Mouse (Mus musculus): ENCODE results near the gene Mon2.
"Not testable (repeated sequence)": the region's sequence is repeated elsewhere in the genome, so short reads cannot be mapped to it uniquely, and the experiment has no call there.

Gene Mon2

GRCm38 (mm10) chr10:122991053-122991452, 85.3 kb downstream of the Mon2 start:
- no peak for DNase-seq (ENCODE audit: low spot score)

GRCm38 (mm10) chr10:122990606-122991005, 85.7 kb downstream of the Mon2 start:
- no peak for DNase-seq (ENCODE audit: low spot score)

- DNase-seq (ENCODE audit: low spot score): no peak
These were observed 86.4 kb downstream of the Mon2 start for GRCm38 (mm10) chr10:122989916-122990315.

- no peak for DNase-seq (ENCODE audit: low spot score)
These were observed 87.9 kb downstream of the Mon2 start for GRCm38 (mm10) chr10:122988372-122988771.

GRCm38 (mm10) chr10:122987671-122988128, 88.6 kb downstream of the Mon2 start:
- DNase-seq (ENCODE audit: low spot score): peak; percentile 67

- peak; percentile 88 for DNase-seq (ENCODE audit: low spot score)
These were observed 89.7 kb downstream of the Mon2 start for GRCm38 (mm10) chr10:122986320-122987225.

- DNase-seq (ENCODE audit: low spot score): peak; percentile 87
These were observed 90.6 kb downstream of the Mon2 start for GRCm38 (mm10) chr10:122985515-122986319.

GRCm38 (mm10) chr10:122985252-122985514, 91.1 kb downstream of the Mon2 start:
- peak; percentile 63 for DNase-seq (ENCODE audit: low spot score)

- DNase-seq (ENCODE audit: low spot score): no peak
These were observed 91.6 kb downstream of the Mon2 start for GRCm38 (mm10) chr10:122984531-122985251.

GRCm38 (mm10) chr10:122983579-122984530, 92.5 kb downstream of the Mon2 start:
- no peak for DNase-seq (ENCODE audit: low spot score)

- no peak for DNase-seq (ENCODE audit: low spot score)
These were observed 93.3 kb downstream of the Mon2 start for GRCm38 (mm10) chr10:122982909-122983578.

GRCm38 (mm10) chr10:122980123-122980522, 96.2 kb downstream of the Mon2 start:
- DNase-seq (ENCODE audit: low spot score): no peak

GRCm38 (mm10) chr10:122979356-122979755, 96.9 kb downstream of the Mon2 start:
- DNase-seq (ENCODE audit: low spot score): no peak

GRCm38 (mm10) chr10:122976038-122976437, 100.3 kb downstream of the Mon2 start:
- no peak for DNase-seq (ENCODE audit: low spot score)

GRCm38 (mm10) chr10:122973241-122973640, 103.1 kb downstream of the Mon2 start:
- no peak for DNase-seq (ENCODE audit: low spot score)

- no peak for DNase-seq (ENCODE audit: low spot score)
These were observed 106.1 kb downstream of the Mon2 start for GRCm38 (mm10) chr10:122970188-122970587.

GRCm38 (mm10) chr10:122966421-122966820, 109.9 kb downstream of the Mon2 start:
- DNase-seq (ENCODE audit: low spot score): no peak

- not testable (repeated sequence) for DNase-seq (ENCODE audit: low spot score)
These were observed 110.7 kb downstream of the Mon2 start for GRCm38 (mm10) chr10:122965650-122966049.

- no peak for DNase-seq (ENCODE audit: low spot score)
These were observed 112.1 kb downstream of the Mon2 start for GRCm38 (mm10) chr10:122964241-122964636.

- DNase-seq (ENCODE audit: low spot score): peak; percentile 50
These were observed 112.7 kb downstream of the Mon2 start for GRCm38 (mm10) chr10:122963463-122964240.
